Mouse (Mus musculus) spleen, postnatal 14 days (tissue): ENCODE data around the gene Itgae.
A peak's percentile ranks its signal among the peaks of the same experiment; 100 is the strongest.

Source experiments
- DNase-seq, 2 experiments: peaks; one replicate each; pipeline ENCODE4 v3.0.0; 2021 to 2022; ENCODE audit warnings: low spot score in 2 of 2

The Itgae gene

GRCm38 (mm10) chr11:73090283-73090682, at the start of gene Itgae:
Itgae (plus strand) TSS chr11:73090583.
- no peak for DNase-seq

GRCm38 (mm10) chr11:73044229-73044755, 46.1 kb upstream of the Itgae start:
- no peak for DNase-seq

DNA sequence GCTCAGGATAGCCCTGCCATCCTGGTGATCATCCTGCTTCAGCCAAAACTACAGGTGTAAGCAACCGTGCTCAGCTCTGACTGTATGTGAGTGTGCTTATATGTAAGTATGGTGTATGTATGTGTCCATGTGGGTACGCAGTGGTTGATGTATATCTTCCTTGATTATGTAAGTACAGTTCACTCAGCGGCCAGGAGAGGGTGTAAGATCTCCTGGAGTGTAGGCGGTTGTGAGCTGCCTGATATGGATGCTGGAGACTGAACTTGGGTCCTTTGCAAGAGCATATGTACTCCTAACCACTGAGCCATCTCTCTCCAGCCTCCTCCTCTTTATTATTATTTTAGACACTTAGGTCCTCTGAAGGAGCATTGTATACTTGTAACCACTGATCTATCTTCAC, 45.6 kb upstream of the Itgae start:
- DNase-seq = no peak

- DNase-seq = peak; percentile 97
Observed at GRCm38 (mm10) chr11:73047542-73047996, 42.8 kb upstream of the Itgae start, which contains the start of gene Ncbp3. Ncbp3 (plus strand) TSS chr11:73047783.

- DNase-seq = no peak
Observed at GRCm38 (mm10) chr11:73048030-73048876, 42.1 kb upstream of the Itgae start.

DNA sequence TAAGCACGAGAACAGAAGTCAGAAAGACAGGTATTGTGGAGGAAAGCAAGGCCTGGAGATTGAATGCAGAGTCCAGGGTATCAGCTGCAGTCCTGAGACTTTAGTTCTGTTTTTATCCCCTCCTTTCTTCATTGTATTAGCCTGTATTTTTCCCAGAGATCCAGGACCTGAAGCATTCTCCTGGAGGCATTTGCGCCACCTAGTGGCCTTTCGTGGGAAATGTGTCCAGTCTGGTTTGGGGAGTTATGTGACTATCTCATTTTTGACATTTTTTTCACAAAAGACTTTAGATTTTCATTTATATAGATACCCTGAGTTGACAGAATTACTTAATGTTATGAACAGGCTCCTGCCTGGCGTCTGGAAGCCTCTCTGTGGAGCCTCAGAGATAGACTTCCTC, 41.0 kb upstream of the Itgae start:
- DNase-seq = peak; percentile 51 to 63

DNA sequence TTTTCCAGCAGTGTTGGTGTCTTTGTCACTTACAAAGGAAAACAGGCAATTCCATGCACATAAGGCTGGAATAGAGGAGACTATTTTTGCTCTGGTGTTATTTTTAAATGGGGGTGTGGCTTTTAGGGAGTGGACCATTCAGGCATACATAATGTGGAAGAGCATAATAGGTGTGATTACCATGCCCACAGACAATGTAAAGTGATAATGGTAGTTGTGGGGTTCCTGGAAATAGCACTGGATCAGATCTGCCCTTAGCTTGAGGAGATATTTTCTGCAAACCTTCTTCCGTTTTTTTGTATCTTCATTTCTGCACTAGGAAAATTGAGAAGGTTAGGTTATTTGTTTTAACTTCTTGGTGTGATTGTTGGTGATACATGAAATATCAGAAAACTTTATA, 37.6 kb upstream of the Itgae start:
- no peak for DNase-seq

GRCm38 (mm10) chr11:73057701-73058100, 32.7 kb upstream of the Itgae start:
- no peak for DNase-seq

DNA sequence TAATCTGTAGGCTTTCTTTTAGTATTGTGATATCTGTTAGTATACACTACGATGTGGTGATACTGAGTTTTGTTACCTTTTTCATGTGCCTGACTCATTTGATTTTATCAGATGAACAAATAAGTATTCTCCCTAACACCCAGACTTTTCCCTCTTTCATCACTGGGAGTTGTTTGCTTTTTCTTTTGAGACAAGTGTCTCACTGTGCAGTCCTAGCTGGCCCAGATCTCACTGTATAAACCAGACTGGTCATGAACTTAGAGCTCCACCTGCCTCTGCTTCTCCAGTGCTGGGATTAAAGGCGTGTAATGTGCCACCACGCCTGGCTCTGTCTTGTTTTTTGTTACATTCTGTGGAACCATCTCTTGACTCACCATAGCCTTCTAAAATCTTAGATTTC, 30.8 kb upstream of the Itgae start:
- no peak for DNase-seq

DNA sequence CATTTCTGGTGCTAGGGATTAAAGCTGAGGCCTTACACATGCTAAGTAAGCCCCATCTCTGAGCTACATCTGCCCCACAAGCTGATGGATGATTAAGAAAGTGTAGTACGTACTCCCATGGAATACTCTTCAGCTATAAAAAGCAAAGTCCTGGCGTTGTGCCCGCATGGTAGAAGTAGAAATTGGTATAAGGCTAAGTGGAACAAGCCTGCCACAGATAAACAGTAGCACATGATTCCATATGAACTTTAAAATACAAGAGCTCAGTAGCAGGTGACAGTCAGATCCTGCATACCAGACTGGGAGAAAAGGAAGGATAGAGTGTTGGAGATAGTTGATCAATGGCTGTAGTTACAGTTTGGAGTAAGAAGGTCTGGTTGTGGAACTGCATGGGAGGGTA, 29.0 kb upstream of the Itgae start:
- DNase-seq = no peak

- peak in 1 of 2 experiments; percentile 36 for DNase-seq
Observed at GRCm38 (mm10) chr11:73071839-73072238, 18.5 kb upstream of the Itgae start.

GRCm38 (mm10) chr11:73076295-73076694, 14.1 kb upstream of the Itgae start:
- no peak for DNase-seq

DNA sequence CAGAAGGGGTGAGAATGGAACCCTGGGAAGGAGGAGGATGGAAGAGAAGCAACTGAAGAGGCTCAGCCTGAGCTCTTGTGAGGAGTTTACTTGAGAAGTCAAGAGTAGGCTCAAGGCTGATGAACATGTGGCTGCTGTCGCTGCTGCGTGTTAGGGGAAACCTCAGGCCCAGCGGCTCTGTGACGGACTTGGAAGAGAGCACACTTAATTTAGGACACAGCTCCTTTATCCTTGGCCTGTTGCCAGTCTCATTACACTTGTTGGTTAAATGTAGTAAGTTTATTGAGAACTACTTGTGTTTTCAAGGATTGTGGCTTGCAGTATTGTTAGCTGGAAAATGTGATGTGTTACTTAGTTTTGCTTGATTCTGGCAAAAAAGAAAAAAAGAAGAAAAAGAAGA, 13.7 kb upstream of the Itgae start:
- no peak for DNase-seq

GRCm38 (mm10) chr11:73077211-73077720, 13.1 kb upstream of the Itgae start:
- DNase-seq = no peak

- no peak for DNase-seq
Observed at GRCm38 (mm10) chr11:73078615-73079014, 11.8 kb upstream of the Itgae start.

- DNase-seq = no peak
Observed at GRCm38 (mm10) chr11:73080306-73080705, 10.1 kb upstream of the Itgae start.

DNA sequence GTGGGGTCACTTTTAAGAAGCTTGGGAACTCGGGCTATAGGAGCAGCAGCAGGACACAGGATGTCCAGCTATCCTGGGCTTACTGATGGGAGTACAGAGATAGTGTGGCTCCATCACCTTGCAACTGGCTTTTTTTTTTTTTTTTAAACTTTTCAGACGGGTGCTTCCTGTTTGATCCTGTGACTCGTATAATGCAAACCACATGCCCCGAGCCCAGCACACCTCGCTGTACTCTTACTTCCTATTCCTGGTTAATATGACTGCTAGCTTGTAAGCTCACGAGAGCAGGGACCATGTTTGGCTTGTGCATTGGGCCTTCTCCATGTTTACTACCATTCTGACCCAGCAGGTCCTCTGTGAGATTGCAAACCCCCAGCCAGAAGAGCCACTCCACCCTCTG, 6.1 kb upstream of the Itgae start:
- no peak for DNase-seq

DNA sequence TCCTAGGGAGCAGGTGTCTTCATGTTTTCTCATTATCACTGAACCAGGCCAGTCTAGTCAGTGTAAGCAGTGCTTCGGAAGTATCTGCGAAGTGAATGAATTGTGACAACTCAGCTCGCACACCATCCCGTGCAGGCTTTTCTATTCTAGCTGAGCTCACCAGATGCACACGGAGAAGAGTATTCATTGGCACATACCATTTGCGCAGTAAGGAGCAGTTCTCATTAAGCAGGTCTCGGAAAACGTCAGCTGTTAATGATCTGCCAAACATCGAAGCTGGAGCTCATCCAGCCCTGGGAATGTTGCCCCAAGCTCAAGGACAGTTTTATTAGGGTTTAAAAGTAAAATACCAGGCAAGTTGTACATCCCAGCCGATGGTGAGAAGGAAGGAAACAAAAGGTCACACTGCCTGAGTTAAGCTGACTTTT, 5.6 kb upstream of the Itgae start:
- DNase-seq = no peak

DNA sequence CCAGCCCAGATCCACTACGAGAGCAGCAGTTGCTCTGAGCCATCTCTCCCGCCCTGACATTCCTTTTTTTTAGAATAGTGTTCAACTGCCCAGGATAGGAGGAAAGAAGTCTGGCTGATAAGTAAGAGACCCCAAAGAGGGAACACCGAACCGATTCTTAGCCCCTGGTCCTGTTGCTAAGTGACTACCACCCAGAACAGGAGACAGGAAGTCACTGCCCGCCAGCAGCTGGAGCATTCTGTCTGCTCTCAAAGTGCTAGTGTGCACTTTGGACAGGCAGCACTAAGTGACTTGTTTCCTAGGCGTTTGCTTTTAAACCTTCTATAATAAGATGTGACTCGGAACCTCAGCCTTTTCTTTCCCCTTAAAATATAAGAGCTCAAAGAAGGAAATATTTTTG, 5.0 kb upstream of the Itgae start:
- no peak for DNase-seq

- no peak for DNase-seq
Observed at GRCm38 (mm10) chr11:73087700-73088480, 2.5 kb upstream of the Itgae start.

DNA sequence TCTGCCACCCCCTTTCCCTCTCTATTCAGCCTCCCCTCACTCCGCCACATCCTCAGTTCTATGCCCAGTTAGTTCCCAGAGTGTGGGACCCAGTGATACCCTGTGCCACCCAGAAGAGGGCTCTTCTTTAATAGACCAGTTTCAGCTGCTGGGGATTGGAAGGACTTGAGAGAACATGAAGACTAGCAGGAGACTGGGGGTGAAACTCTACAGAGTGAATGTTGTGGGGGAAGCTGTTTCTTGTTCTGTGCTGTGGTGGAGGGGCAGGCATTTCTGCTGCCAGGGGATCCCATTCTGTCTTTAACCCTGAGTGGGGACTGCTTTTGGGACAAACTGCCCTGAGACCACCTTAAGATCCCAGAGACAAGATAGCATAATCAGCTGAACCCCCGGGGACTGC, 443 bp downstream of the Itgae start:
- no peak for DNase-seq

DNA sequence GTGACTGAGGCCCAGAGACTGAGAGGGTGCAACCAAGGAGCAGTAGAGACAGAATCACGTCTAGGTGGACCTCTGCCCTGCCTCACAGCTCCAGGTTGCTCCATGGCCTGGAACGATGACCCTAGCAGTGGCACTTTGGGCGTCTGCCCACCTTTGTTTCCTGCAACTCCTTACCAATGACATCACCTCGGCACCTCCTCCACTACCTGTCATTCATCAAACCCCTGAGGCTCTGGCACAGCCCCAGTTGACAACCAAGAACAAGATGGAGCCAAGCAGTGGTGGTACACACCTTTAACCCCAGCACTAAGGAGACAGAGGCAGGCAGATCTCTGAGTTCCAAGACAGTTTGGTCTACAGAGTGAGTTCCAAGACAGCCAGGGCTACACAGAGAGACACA, 1.7 kb downstream of the Itgae start:
- DNase-seq = no peak
